Mouse (Mus musculus): ENCODE results near the gene Grin2c. TPM values are rescaled to one million over a fixed set of nuclear protein-coding genes. Genes with fewer than 3 reads are reported as not detected.

Gene Grin2c
- polyA plus RNA-seq, 1 experiment from 2014 or later: not detected

GRCm38 (mm10) chr11:115264862-115265668 is 2.0 kb downstream of the Grin2c start:
- H3K4me1 ChIP-seq (replicated peaks; ENCODE audit: control insufficient read depth, insufficient read depth, low read length): no peaks in the 10 kb centered on the region
- peak overlapping the region; percentile 18; the same call in 1 of the 2 replicates for H3K4me3 ChIP-seq (ENCODE audit: low read depth, low read length)
- no peak for ATAC-seq
- H3K27me3 ChIP-seq (replicated peaks; ENCODE audit: control insufficient read depth, insufficient read depth, low read length): peaks cover 64% of the 10 kb centered on the region
- TF ChIP-seq CTCF (IDR thresholded peaks at IDR 0.05; ENCODE audit: low read depth): peak; percentile 76
- peak overlapping the region; percentile 41 for H3K4me2 ChIP-seq (replicated peaks; ENCODE audit: low read depth)
- peaks cover 20% of the 10 kb centered on the region for H3K36me3 ChIP-seq (ENCODE audit: control insufficient read depth, insufficient read depth)
- no peak overlapping the region for H3K27ac ChIP-seq (ENCODE audit: low read depth, low read length)
- no peaks in the 10 kb centered on the region for H3K9me3 ChIP-seq (ENCODE audit: control insufficient read depth)
- WGBS: 9% methylated on average over 39 of the region's 39 CpGs
- H3K9ac ChIP-seq (ENCODE audit: low read depth, low read length): no peak overlapping the region

GRCm38 (mm10) chr11:115264136-115264861 is 2.7 kb downstream of the Grin2c start:
- Histone ChIP-seq H3K4me3 (ENCODE audit: low read depth, low read length) (no peak overlapping the region), H3K4me1 (replicated peaks; ENCODE audit: control insufficient read depth, insufficient read depth, low read length) (no peaks in the 10 kb centered on the region), H3K9ac (ENCODE audit: low read depth, low read length) (no peak overlapping the region), H3K36me3 (ENCODE audit: control insufficient read depth, insufficient read depth) (peaks cover 18% of the 10 kb centered on the region), H3K4me2 (replicated peaks; ENCODE audit: low read depth) (no peak overlapping the region), H3K9me3 (ENCODE audit: control insufficient read depth) (no peaks in the 10 kb centered on the region), H3K27ac (ENCODE audit: low read depth, low read length) (no peak overlapping the region), H3K27me3 (replicated peaks; ENCODE audit: control insufficient read depth, insufficient read depth, low read length) (peaks cover 67% of the 10 kb centered on the region)
- no peak for TF ChIP-seq CTCF (IDR thresholded peaks at IDR 0.05; ENCODE audit: low read depth)
- ATAC-seq: no peak
- 56% methylated on average over 7 of the region's 7 CpGs for WGBS

GRCm38 (mm10) chr11:115262954-115263353 is 4.1 kb downstream of the Grin2c start:
- H3K9ac ChIP-seq (ENCODE audit: low read depth, low read length): no peak overlapping the region
- no peak overlapping the region for H3K4me2 ChIP-seq (replicated peaks; ENCODE audit: low read depth)
- TF ChIP-seq CTCF (IDR thresholded peaks at IDR 0.05; ENCODE audit: low read depth): no peak
- WGBS: 79% methylated on average over 11 of the region's 11 CpGs
- H3K4me3 ChIP-seq (ENCODE audit: low read depth, low read length): no peak overlapping the region
- H3K4me1 ChIP-seq (replicated peaks; ENCODE audit: control insufficient read depth, insufficient read depth, low read length): no peaks in the 10 kb centered on the region
- ATAC-seq: no peak
- H3K36me3 ChIP-seq (ENCODE audit: control insufficient read depth, insufficient read depth): peaks cover 5% of the 10 kb centered on the region; the same call in 1 of the 2 replicates
- peaks cover 70% of the 10 kb centered on the region for H3K27me3 ChIP-seq (replicated peaks; ENCODE audit: control insufficient read depth, insufficient read depth, low read length)
- H3K27ac ChIP-seq (ENCODE audit: low read depth, low read length): no peak overlapping the region
- no peaks in the 10 kb centered on the region for H3K9me3 ChIP-seq (ENCODE audit: control insufficient read depth)

- Histone ChIP-seq H3K4me1 (replicated peaks; ENCODE audit: control insufficient read depth, insufficient read depth, low read length) (no peaks in the 10 kb centered on the region), H3K4me3 (ENCODE audit: low read depth, low read length) (no peak overlapping the region), H3K9me3 (ENCODE audit: control insufficient read depth) (no peaks in the 10 kb centered on the region), H3K27ac (ENCODE audit: low read depth, low read length) (no peak overlapping the region), H3K4me2 (replicated peaks; ENCODE audit: low read depth) (no peak overlapping the region), H3K9ac (ENCODE audit: low read depth, low read length) (no peak overlapping the region), H3K36me3 (ENCODE audit: control insufficient read depth, insufficient read depth) (no peaks in the 10 kb centered on the region), H3K27me3 (replicated peaks; ENCODE audit: control insufficient read depth, insufficient read depth, low read length) (peaks cover 54% of the 10 kb centered on the region)
- WGBS: 28% methylated on average over 4 of the region's 4 CpGs
- no peak for TF ChIP-seq CTCF (IDR thresholded peaks at IDR 0.05; ENCODE audit: low read depth)
- no peak for ATAC-seq
These were observed 7.9 kb downstream of the Grin2c start for GRCm38 (mm10) chr11:115259134-115259533.

- no peak for TF ChIP-seq CTCF (IDR thresholded peaks at IDR 0.05; ENCODE audit: low read depth)
- peaks cover 47% of the 10 kb centered on the region for H3K27me3 ChIP-seq (replicated peaks; ENCODE audit: control insufficient read depth, insufficient read depth, low read length)
- 0 out of 2 replicates have a peak overlapping the region, but pooled peaks have one; percentile 2 for H3K4me2 ChIP-seq (replicated peaks; ENCODE audit: low read depth)
- H3K27ac ChIP-seq (ENCODE audit: low read depth, low read length): no peak overlapping the region
- WGBS: 18% methylated on average over 55 of the region's 59 CpGs
- no peaks in the 10 kb centered on the region for H3K4me1 ChIP-seq (replicated peaks; ENCODE audit: control insufficient read depth, insufficient read depth, low read length)
- H3K4me3 ChIP-seq (ENCODE audit: low read depth, low read length): no peak overlapping the region
- ATAC-seq: peak; percentile 69
- no peaks in the 10 kb centered on the region for H3K36me3 ChIP-seq (ENCODE audit: control insufficient read depth, insufficient read depth)
- H3K9ac ChIP-seq (ENCODE audit: low read depth, low read length): no peak overlapping the region
- no peaks in the 10 kb centered on the region for H3K9me3 ChIP-seq (ENCODE audit: control insufficient read depth)
These were observed 9.1 kb downstream of the Grin2c start for GRCm38 (mm10) chr11:115257775-115258510.

GRCm38 (mm10) chr11:115251258-115251657 is 15.8 kb downstream of the Grin2c start:
- 57% methylated on average over 3 of the region's 3 CpGs for WGBS

More at GRCm38 (mm10) chr11:115251258-115251657, 15.8 kb downstream of the Grin2c start:
- H3K4me2 ChIP-seq (replicated peaks; ENCODE audit: low read depth): no peak overlapping the region
- no peaks in the 10 kb centered on the region for H3K9me3 ChIP-seq (ENCODE audit: control insufficient read depth)
- no peak overlapping the region for H3K9ac ChIP-seq (ENCODE audit: low read depth, low read length)
- H3K27ac ChIP-seq (ENCODE audit: low read depth, low read length): no peak overlapping the region
- no peak for ATAC-seq
- no peak overlapping the region for H3K4me3 ChIP-seq (ENCODE audit: low read depth, low read length)
- H3K27me3 ChIP-seq (replicated peaks; ENCODE audit: control insufficient read depth, insufficient read depth, low read length): peaks cover 59% of the 10 kb centered on the region
- H3K4me1 ChIP-seq (replicated peaks; ENCODE audit: control insufficient read depth, insufficient read depth, low read length): 0 out of 2 replicates have a peak, but pooled peaks cover 3% of the 10 kb centered on the region
- no peak for TF ChIP-seq CTCF (IDR thresholded peaks at IDR 0.05; ENCODE audit: low read depth)
- no peaks in the 10 kb centered on the region for H3K36me3 ChIP-seq (ENCODE audit: control insufficient read depth, insufficient read depth)
